Mouse (Mus musculus): ENCODE data around the gene Faim2.

The Faim2 gene

DNA sequence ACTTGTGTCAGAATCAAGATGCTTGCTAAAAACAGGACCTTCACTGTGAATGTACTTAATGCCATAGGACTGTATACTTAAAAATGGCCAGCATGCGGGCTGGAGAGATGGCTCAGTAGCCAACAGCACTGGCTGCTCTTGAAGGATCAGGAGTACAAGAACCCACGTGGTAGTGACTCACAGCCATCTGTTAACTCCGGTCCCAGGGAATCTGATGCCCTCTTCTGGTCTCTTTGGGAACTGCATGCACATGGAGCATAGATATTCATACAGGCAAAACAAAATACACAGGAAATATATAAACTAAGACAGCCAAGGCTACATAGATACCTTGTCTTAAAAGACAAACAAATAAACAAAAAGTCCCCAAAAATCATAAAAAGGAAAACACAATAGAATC, 58.9 kb downstream of the Faim2 start:
- peak; percentile 60 to 73 for DNase-seq (ENCODE audit: low spot score in 2 of 2)

DNA sequence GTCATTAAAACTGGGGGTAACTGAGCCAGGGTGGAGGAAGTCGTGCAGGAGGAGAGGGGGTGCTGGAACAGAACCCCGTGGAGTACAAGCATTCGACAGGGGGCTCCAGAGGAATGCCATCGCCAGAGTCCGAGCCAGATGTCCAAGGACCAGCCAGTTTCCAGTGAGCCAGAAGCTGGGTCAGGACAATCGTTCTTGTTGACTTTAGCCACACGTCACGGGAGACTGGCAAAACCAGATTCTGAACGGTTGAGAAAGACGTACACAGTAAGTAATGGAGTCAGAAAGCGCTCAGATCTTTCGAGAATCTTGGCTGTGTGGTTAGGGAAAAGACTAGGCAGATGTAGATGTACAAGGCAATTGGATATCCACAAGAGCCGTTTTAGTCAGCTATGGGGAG, 64.8 kb downstream of the Faim2 start:
- DNase-seq (ENCODE audit: low spot score in 2 of 2), result no peak

GRCm38 (mm10) chr15:99457606-99458401, 70.2 kb downstream of the Faim2 start, which contains the start of gene Nckap5l:
Nckap5l (minus strand) TSS chr15:99457748.
- peak; percentile 76 to 87 for DNase-seq (ENCODE audit: low spot score in 2 of 2)

GRCm38 (mm10) chr15:99456963-99457605, 70.9 kb downstream of the Faim2 start:
- peak; percentile 45 to 51 for DNase-seq (ENCODE audit: low spot score in 2 of 2)

- no peak for DNase-seq (ENCODE audit: low spot score in 2 of 2)
Observed at GRCm38 (mm10) chr15:99456338-99456962, 71.5 kb downstream of the Faim2 start.

DNA sequence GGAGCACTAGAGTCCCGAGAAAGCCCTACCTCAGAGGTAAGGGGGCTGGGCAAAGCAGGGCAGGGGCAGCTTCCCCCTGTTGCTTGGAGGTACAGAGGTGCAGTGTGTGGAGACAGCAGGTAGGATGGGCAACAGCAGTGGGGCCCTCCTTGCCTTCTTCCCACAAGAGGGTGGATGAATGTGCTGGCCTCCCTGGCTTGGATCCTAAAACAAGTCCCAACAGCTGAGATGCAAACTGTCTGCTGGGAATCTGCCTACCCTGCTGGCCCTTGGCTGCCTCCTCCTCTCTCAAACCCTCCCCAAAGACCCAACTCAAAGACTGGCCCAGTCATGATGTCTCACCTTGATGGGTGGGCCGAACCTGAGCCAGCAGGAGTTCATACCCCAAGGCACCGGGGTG, 72.5 kb downstream of the Faim2 start:
- DNase-seq (ENCODE audit: low spot score in 2 of 2), result no peak

DNA sequence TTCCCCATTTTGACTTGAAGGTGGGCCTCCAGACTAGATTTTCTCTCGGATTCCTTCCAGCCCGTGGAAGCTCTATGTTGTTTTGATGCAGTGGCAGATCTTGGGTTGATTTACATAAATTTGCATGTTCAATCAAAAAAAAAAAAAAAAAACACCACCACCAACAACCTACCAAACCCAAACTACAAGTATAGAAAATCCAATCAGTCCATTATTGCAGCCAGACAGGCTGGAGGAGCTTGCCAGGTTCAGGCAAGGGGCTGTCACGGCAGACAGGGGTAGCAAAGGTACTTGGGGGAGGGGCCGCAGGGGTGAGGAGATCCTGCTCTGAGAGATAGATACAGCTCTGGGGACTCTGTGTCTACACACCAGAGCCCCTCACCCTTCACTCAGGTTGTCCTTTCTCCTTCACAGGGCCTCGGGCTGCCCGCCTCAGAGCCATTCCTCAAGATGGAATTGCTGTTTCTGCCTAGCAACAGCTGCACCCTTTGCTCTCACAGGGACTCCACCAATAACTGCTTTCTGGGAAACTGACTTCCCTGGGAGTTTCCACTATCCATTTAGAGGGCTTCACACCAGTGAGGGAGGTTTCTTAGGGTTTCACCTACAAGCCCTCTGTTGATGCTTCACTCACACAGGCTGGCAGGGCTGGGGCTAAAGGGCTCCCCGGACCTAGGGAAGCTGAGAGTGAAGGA, 73.2 kb downstream of the Faim2 start:
- DNase-seq (ENCODE audit: low spot score in 2 of 2), result no peak

- DNase-seq (ENCODE audit: low spot score in 2 of 2), result no peak
Observed at GRCm38 (mm10) chr15:99453153-99453900, 74.6 kb downstream of the Faim2 start.

DNA sequence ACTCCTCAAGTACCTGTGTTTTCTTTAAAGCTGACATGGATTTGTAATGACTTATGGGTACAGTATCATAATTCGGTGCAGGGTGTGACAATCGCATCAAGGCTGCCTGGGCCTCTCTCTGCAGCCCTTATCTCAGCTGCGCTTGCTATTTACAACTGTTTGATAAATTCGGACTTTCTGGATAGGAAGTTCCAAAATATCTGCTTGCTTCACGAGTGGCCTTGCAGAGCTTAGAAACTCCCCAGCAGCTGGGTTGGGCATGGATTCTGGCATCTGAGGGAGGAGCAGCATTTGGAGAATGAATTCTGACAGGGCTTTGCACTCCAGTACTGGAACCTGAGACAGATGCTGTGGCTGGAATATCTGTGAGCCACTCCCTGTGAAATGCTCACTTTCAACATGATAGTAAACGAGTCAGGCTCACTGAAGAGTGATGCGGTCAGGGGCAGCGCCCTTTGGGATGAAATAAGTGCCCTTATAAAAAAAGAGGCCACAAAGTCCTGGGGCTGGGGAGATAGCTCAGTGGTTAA, 78.1 kb downstream of the Faim2 start:
- DNase-seq (ENCODE audit: low spot score in 2 of 2), result no peak

GRCm38 (mm10) chr15:99449131-99449750, 78.7 kb downstream of the Faim2 start:
- DNase-seq (ENCODE audit: low spot score in 2 of 2), result peak; percentile 36 to 47

Data from frontal cortex, postnatal 14 days (tissue).